Mouse (Mus musculus) brain, embryonic 14.5 days (tissue): ENCODE measurements around the gene Etl4.
"Not testable (repeated sequence)": the region's sequence is repeated elsewhere in the genome, so short reads cannot be mapped to it uniquely, and the experiment has no call there.

Experiments used
- CTCF ChIP-seq: fragments of 200-500 bp; IDR thresholded peaks from 2 replicates; pipeline ENCODE4 v1.5.1; 2012; ENCODE audit warnings: inconsistent platforms, mild to moderate bottlenecking, moderate library complexity, borderline replicate concordance; ENCODE audit not compliant: insufficient read depth, insufficient read length; ENCODE audit errors: extremely low read depth
- POLR2A ChIP-seq: fragments of 200-500 bp; IDR thresholded peaks from 2 replicates; pipeline ENCODE4 v1.6.1; 2012; ENCODE audit warnings: mild to moderate bottlenecking, inconsistent platforms, borderline replicate concordance; ENCODE audit not compliant: poor library complexity, insufficient read depth, insufficient read length, severe bottlenecking; ENCODE audit errors: extremely low read depth

GRCm38 (mm10) chr2:20668276-20669030 lies 758.9 kb downstream of the Etl4 start:
- TF ChIP-seq POLR2A, CTCF: not testable (repeated sequence)
